ENCODE assay signal across 18 mouse cellular contexts in genomic region chr2:27780162-27780561, GRCm38 (mm10).
"Had no signal": no experiment of that assay in that cellular context is flagged by ENCODE, and none has a peak within 500 bp of the region (broad histone marks: within the 10 kb centered on the region; RNA-seq: fewer than 3 reads in every experiment).

No protein-coding gene starts in this region.

- DNase-seq: kidney, adult 18-20 months; kidney, adult 9 months; kidney, postnatal 14 days; liver; lung, adult 18-20 months; right cerebral cortex, adult 18-20 months; right cerebral cortex, postnatal 14 days; right cerebral cortex, postnatal 4 days; thymus, adult 18-20 months; thymus, postnatal 36 days had no signal

- H3K9me3 ChIP-seq: limb, embryonic 12.5 days; liver, embryonic 12.5 days; liver, embryonic 15.5 days; lung, embryonic 15.5 days; midbrain, embryonic 13.5 days; neural tube, embryonic 12.5 days; neural tube, embryonic 15.5 days had no signal

- H3K9ac ChIP-seq: limb, embryonic 12.5 days; liver, embryonic 12.5 days; liver, embryonic 15.5 days; lung, embryonic 15.5 days; midbrain, embryonic 13.5 days; neural tube, embryonic 12.5 days; neural tube, embryonic 15.5 days had no signal

- H3K4me3 ChIP-seq: limb, embryonic 12.5 days; liver, embryonic 12.5 days; liver, embryonic 15.5 days; lung, embryonic 15.5 days; midbrain, embryonic 13.5 days; neural tube, embryonic 12.5 days; neural tube, embryonic 15.5 days had no signal

- H3K36me3 ChIP-seq: limb, embryonic 12.5 days; liver, embryonic 12.5 days; liver, embryonic 15.5 days; lung, embryonic 15.5 days; midbrain, embryonic 13.5 days; neural tube, embryonic 12.5 days; neural tube, embryonic 15.5 days had no signal

- H3K4me2 ChIP-seq: limb, embryonic 12.5 days; liver, embryonic 12.5 days; liver, embryonic 15.5 days; lung, embryonic 15.5 days; midbrain, embryonic 13.5 days; neural tube, embryonic 12.5 days; neural tube, embryonic 15.5 days had no signal

- H3K27me3 ChIP-seq: limb, embryonic 12.5 days; liver, embryonic 15.5 days; lung, embryonic 15.5 days; midbrain, embryonic 13.5 days; neural tube, embryonic 12.5 days; neural tube, embryonic 15.5 days had no signal

- H3K27ac ChIP-seq: limb, embryonic 12.5 days; liver, embryonic 12.5 days; liver, embryonic 15.5 days; lung, embryonic 15.5 days; midbrain, embryonic 13.5 days; neural tube, embryonic 12.5 days; neural tube, embryonic 15.5 days had no signal

- H3K4me1 ChIP-seq: liver, embryonic 12.5 days; liver, embryonic 15.5 days; midbrain, embryonic 13.5 days; neural tube, embryonic 12.5 days; neural tube, embryonic 15.5 days had no signal

- ATAC-seq: liver, embryonic 12.5 days; midbrain, embryonic 13.5 days; midbrain, embryonic 16.5 days had no signal
